Mouse (Mus musculus): Measurements from ENCODE around the gene Hs1bp3.

- TF ChIP-seq GATA1 (IDR thresholded peaks at IDR 0.05; ENCODE audit: borderline replicate concordance, low read length) (no peak), FLI1 (IDR thresholded peaks at IDR 0.05; ENCODE audit: low read length) (no peak)
Observed at GRCm38 (mm10) chr12:8348733-8349513, 35.7 kb downstream of the Hs1bp3 start.

All from megakaryocyte, embryonic 14.5 days (primary cell).